Mouse (Mus musculus) layer of hippocampus, postnatal 10 days (tissue): Measurements from ENCODE around the gene Tcea2. TPM values are rescaled to one million over a fixed set of nuclear protein-coding genes. Genes with fewer than 3 reads are reported as not detected.

ENCODE experiments used
- DNase-seq, 2 experiments: peaks; one replicate each; pipeline ENCODE4 v3.0.0; 2021; ENCODE audit warnings: low spot score in 2 of 2
- long read RNA-seq: library from polyadenylated mRNA; stranded (forward); transcript quantifications from one replicate; pipeline ENCODE4 v2.0.0, GENCODE M21; 2023
- total RNA-seq, 2 experiments: library from RNA; stranded (reverse); gene quantifications; 2 replicates each; pipeline ENCODE4 v1.2.3; 2021

Gene Tcea2
- total RNA-seq = 10 to 100 TPM; 49.9 to 58.4 TPM
- long read RNA-seq, transcript Tcea2-201 (10 exons, 1,183 nt) = major isoform, 12 of 24 reads
- long read RNA-seq, partial matches to known transcripts = 2 of 24 reads
- long read RNA-seq, other reads (novel, unspliced or antisense) = 10 of 24 reads

DNA sequence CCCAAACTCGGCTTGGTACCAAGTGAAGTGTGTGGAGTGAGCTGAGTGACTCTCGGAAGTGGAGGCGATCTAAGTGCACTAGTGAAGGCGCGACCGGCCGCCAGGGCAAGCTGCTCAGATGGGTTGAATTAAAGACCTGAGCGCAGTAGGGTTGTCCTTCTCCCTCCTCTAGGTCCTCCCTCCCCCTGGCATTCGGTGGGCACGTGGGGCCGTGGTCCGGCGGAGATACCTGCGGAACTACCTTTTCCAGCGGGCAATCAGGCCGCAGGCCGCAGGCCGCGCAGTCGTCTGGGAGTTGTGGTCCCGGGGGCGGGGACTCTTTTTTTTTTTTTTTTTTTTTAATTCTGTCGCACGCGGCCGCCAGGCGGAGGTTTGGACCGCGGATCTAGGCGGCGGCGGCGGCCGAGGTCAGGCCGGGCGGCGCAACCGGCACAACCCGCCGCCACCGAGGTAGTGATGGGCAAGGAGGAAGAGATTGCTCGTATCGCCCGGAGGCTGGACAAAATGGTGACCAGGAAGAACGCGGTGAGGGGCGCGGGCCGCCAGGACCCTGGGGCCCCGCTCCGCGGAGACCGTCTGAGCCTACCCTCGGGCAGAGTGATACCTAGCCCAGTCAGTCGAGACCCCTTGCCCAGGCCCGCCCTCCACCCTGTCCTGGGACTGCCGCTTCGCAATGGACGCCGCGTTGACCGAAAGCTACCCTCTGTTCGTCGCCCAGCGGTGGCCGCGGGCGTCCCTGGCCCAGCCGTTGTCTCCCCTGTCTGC lies at the start of gene Tcea2:
Tcea2 (plus strand) TSS at position 360 of the 765 bp plus-strand sequence.
- DNase-seq = peak; percentile 71 to 77

GRCm38 (mm10) chr2:181632624-181633023 lies 47.5 kb upstream of the Tcea2 start:
- no peak for DNase-seq

GRCm38 (mm10) chr2:181635865-181636264 lies 44.2 kb upstream of the Tcea2 start:
- no peak for DNase-seq

DNA sequence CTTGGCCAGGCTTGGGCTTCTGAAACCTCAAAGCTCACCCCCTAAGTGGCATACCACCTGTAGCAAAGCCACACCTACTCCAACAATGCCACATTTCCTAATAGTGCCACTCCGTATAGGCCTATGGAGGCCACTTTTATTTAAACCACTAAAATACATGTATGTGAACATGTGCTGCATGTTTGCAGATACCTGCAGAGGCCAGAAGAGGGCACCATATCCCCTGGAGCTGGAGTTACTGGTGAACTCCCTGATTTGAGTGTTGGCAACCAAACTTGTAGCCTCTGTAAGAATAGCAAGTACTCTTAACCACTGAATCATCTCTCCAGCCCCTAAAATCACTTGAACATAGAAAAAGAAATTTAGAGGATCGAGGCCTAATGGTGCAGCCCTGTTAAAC lies 35.7 kb upstream of the Tcea2 start:
- peak in 1 of 2 experiments; percentile 43 for DNase-seq

- no peak for DNase-seq
Measured at GRCm38 (mm10) chr2:181645666-181646065, 34.4 kb upstream of the Tcea2 start.

- DNase-seq = no peak
Measured at GRCm38 (mm10) chr2:181646626-181647472, 33.3 kb upstream of the Tcea2 start.

GRCm38 (mm10) chr2:181648926-181649325 lies 31.2 kb upstream of the Tcea2 start:
- DNase-seq = no peak

DNA sequence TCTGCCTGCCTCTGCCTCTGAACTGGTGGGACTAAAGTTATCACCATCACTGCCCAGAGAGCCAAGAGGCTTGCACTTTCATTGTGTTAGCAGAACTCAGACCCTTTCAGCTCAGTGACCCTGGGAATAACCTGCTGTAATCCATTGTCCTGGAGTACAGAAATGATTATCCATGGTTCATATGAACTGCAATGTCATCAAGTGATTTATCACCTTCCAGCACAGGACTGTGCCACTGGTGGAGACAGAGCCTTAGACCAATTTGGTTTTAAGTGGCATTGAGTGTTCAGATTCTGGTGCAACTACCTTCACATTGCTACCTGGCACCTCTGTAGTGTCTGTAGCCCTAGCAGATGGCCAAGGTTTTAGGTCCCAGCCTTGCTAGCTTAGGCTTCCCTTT lies 27.0 kb upstream of the Tcea2 start:
- DNase-seq = no peak

GRCm38 (mm10) chr2:181653523-181653922 lies 26.6 kb upstream of the Tcea2 start:
- DNase-seq = no peak

- DNase-seq = no peak
Measured at GRCm38 (mm10) chr2:181656734-181657133, 23.4 kb upstream of the Tcea2 start, which contains the start of gene Gm29797. Gene Gm29797 (plus strand): TSS chr2:181657034.

GRCm38 (mm10) chr2:181657441-181657840 lies 22.7 kb upstream of the Tcea2 start:
- DNase-seq = no peak

GRCm38 (mm10) chr2:181658528-181658927 lies 21.6 kb upstream of the Tcea2 start:
- DNase-seq = no peak

GRCm38 (mm10) chr2:181658930-181659555 lies 21.1 kb upstream of the Tcea2 start:
- DNase-seq = peak in 1 of 2 experiments; percentile 62

- DNase-seq = peak; percentile 88 to 89
Measured at GRCm38 (mm10) chr2:181659609-181660055, 20.5 kb upstream of the Tcea2 start.

GRCm38 (mm10) chr2:181662620-181663297 lies 17.4 kb upstream of the Tcea2 start:
- no peak for DNase-seq

DNA sequence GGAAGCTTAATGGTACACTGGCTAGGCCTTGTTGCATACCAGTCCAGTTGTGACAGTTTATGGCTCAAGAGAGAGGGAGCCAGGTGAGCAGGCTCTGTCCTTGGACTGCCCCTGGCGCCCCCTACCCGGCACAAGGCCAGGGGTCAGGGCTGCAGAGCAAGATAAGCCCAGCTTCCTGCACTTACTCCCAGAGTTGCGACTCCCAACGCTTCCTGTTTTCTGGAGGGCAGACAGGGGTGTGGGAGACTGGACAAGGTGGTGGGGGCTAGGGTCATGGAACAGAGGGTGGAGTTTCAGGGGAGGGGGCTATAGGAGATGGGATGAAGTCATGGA lies 16.8 kb upstream of the Tcea2 start:
- no peak for DNase-seq

- DNase-seq = no peak
Measured at GRCm38 (mm10) chr2:181670285-181670912, 9.7 kb upstream of the Tcea2 start.

- no peak for DNase-seq
Measured at GRCm38 (mm10) chr2:181670913-181671311, 9.2 kb upstream of the Tcea2 start.

DNA sequence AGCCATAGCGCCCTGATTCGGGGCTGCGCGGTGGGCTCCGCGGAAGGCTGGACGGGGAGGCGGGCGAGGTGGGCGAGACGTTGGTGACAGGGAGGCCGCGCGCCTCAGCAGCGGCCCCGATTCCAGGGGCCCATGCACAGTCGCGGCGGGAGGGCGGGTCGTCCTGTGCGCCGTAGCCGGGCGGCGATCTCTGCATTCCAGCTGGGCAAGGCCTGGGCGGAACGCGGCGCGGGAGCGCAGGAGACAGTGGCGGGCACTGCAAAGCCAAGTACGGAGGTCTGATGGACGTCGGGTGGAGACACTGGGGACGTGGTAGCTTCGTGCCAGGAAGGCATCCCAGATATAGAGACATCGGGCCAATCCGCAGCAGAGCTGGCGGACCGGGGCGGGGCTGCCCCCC lies 8.8 kb upstream of the Tcea2 start, which contains the start of gene Sox18:
Sox18 (minus strand) TSS at position 315 of the 400 bp plus-strand sequence.
- no peak for DNase-seq

- DNase-seq = no peak
Measured at GRCm38 (mm10) chr2:181671984-181672383, 8.1 kb upstream of the Tcea2 start.
